Mouse (Mus musculus) G1E (cell line): ENCODE results near the gene Csrnp2.

ENCODE experiments used
- CTCF ChIP-seq: IDR thresholded peaks from 2 replicates; pipeline ENCODE4 v1.5.1; 2012; ENCODE audit warnings: low read depth, low read length, inconsistent platforms, mixed read lengths
- GATA1 ChIP-seq: IDR thresholded peaks from 2 replicates; pipeline ENCODE4 v1.6.1; 2012; ENCODE audit warnings: borderline replicate concordance, low read length, inconsistent platforms, mixed read lengths
- GATA2 ChIP-seq: IDR thresholded peaks from 2 replicates; pipeline ENCODE4 v1.6.1; 2012; ENCODE audit warnings: low read depth, low read length, inconsistent platforms, borderline replicate concordance
- POLR2AphosphoS5 ChIP-seq: IDR thresholded peaks from 2 replicates; pipeline ENCODE4 v1.6.1; 2012; ENCODE audit warnings: low read depth, low read length, inconsistent platforms; ENCODE audit not compliant: insufficient replicate concordance
- TAL1 ChIP-seq: conservative IDR thresholded peaks from 2 replicates; pipeline ENCODE4 v1.6.1; 2012; ENCODE audit warnings: low read depth, low read length, inconsistent platforms, mixed read lengths

- no peak for TF ChIP-seq CTCF
- no peak for TF ChIP-seq GATA2
- no peak for TF ChIP-seq GATA1
- TF ChIP-seq TAL1: no peak
- no peak for TF ChIP-seq POLR2AphosphoS5
Observed at GRCm38 (mm10) chr15:100487050-100487449, 8.2 kb downstream of the Csrnp2 start.
